Mouse (Mus musculus) liver, adult (tissue): Measurements from ENCODE around the gene Snapc3.

Source experiments
- GATA4 ChIP-seq: IDR thresholded peaks from 2 replicates; pipeline ENCODE4 v1.6.1; 2014; ENCODE audit warnings: mild to moderate bottlenecking, low read length; ENCODE audit not compliant: insufficient replicate concordance

Snapc3 gene

GRCm38 (mm10) chr4:83400691-83401595 lies 16.6 kb upstream of the Snapc3 start:
- TF ChIP-seq GATA4 = no peak

- no peak for TF ChIP-seq GATA4
Observed at GRCm38 (mm10) chr4:83401712-83402111, 15.8 kb upstream of the Snapc3 start.

DNA sequence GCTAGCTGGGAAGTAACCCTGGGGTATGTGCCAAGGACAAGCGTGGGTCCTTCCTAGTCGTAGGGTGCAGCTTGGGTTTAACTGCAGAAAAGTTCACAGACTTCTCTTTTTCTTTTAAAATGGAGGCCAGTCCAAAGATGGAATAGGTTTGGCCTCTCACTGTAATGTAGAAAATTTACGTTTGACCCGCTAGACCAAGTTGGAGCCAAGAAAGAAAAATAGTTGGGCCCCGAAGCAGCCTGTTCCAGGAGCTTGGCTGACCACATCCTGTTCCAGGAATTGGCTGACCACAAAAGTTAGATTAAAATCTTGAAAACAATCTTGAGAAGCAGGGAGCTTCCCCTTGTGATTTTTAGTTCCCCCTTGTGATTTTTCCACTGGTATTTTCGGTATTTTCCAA lies 9.8 kb upstream of the Snapc3 start:
- TF ChIP-seq GATA4 = no peak

DNA sequence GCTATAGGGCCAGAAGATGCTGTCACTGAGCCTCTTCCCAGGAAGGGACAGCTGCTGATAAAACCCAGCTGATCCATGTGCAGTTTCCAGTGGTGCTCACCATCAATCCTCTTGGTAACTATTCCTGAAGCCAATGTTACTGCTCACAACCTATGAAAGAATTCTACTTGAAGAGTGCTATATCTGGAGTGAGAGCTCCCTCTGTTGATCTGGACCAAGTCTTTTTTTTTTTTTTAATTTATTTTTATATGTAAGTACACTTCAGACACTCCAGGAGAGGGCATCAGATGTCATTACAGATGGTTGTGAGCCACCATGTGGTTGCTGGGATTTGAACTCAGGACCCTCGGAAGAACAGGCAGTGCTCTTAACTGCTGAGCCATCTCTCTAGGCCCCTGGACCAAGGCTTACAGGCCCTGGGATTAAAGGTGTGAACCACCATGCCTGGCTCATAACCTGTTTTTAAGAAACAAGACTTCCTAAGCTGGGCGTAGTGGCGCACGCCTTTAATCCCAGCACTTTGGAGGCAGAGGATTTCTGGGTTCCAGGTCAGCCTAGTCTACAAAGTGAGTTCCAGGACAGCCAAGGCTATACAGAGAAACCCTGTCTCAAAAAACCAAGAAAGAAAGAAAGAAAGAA lies 7.5 kb upstream of the Snapc3 start:
- no peak for TF ChIP-seq GATA4

DNA sequence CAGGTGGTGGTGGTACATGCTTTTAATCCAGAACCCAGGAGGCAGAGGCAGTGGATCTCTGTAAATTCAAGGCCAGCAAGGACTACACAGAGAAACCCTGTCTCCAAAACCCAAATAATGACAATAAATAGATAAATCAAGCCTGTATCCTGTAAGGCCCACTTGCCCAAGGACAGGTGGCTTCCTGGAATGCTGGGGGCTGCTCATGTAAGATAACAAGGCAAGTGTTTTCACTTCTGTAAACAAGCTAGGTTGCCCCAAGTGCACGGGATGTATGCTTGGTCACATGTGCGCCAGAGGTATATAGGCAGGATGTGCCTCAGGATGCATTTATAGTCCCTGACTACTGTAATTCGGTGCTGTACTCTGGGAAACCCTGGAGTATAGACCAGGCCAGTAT lies 5.5 kb upstream of the Snapc3 start:
- TF ChIP-seq GATA4 = no peak

DNA sequence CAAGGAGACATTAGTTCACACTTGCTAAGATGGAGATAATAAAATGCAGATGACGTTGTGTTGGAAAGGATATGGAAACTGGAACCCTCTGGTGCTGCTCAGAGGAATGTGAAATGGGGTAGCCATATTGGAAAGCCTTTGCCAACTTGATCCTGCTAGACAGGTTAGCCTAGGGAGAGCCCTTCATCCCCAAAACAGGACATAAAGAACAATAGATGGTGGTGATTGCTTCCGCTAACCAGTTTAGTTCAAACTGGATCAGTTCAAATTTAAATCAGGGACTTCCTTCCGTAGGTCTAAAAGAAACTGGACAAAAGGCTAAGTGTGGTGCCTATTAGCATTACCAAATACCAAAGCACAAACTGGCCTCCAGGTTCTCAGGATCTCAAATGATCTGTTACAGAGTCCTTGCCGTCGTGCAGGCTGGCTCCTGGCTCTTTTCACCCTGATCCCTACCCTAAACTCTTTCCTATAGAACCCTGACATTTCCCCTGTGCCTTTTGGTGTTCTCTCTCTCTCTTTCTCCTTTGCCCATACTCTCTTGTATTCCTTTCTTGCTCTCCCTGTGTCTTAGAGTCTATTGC lies 3.2 kb upstream of the Snapc3 start:
- TF ChIP-seq GATA4 = no peak

DNA sequence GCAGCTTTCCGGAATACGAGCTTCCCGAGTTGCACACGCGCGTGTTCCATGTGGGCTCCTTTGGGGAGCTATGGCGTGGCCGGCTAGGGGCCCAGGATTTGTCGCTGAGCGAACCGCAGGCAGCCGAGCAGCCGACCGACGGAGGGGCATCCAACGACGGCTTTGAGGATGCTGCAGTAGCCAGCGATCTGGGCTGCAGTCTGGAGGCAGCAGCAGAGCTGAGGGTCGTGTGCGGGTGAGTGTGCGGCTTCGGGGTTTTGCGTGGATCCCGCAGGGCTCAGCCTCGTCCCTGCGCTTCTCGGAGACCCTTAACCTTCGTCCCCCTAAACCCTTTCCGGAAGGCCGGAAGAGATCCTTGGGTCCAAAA lies 279 bp downstream of the Snapc3 start:
- TF ChIP-seq GATA4 = no peak; the same call in 1 of the 2 replicates

- no peak for TF ChIP-seq GATA4
Observed at GRCm38 (mm10) chr4:83418781-83419180, 1.3 kb downstream of the Snapc3 start.

DNA sequence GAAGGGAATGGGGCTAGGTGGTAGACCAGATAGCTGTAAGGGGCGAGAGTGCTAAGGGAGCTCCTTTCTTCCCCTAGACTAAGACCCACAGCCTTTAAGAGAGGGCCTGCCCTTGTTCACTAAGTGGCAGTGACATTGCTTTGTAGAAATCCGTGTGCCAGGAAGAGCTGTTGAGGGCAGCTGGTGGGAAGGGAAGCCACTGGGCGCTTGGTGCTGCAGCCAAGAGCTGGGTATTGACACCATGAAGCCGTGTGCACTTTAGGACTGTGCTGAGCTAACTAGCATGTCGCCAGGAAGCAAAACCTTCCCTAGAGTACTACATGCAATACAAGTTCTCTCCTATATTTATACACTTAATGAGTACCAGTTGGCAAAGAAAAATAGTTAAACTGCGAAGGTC lies 6.1 kb downstream of the Snapc3 start:
- no peak for TF ChIP-seq GATA4

GRCm38 (mm10) chr4:83425119-83425518 lies 7.6 kb downstream of the Snapc3 start:
- no peak for TF ChIP-seq GATA4

GRCm38 (mm10) chr4:83427141-83427540 lies 9.6 kb downstream of the Snapc3 start:
- TF ChIP-seq GATA4 = no peak

DNA sequence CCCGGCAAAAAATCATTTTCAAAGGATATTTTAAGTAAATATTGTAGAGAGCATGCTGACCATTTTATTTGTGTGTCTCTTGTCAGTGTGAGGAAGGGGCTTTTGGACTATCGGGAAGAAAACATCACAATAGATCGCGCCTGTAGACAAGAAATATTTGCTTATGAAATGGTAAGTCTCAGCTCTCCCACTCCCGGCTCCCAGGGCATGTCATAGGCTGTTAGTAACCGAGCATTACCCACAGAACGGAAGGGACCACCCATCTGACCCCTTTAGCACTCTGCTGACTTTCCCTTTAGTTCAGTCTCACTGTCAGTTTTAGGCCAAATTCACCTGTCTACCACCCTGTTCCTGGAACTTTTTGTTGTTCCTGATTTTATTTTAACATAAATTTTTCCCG lies 10.2 kb downstream of the Snapc3 start:
- no peak for TF ChIP-seq GATA4

GRCm38 (mm10) chr4:83428845-83429244 lies 11.3 kb downstream of the Snapc3 start:
- TF ChIP-seq GATA4 = no peak

- TF ChIP-seq GATA4 = no peak
Observed at GRCm38 (mm10) chr4:83431950-83432349, 14.4 kb downstream of the Snapc3 start.

DNA sequence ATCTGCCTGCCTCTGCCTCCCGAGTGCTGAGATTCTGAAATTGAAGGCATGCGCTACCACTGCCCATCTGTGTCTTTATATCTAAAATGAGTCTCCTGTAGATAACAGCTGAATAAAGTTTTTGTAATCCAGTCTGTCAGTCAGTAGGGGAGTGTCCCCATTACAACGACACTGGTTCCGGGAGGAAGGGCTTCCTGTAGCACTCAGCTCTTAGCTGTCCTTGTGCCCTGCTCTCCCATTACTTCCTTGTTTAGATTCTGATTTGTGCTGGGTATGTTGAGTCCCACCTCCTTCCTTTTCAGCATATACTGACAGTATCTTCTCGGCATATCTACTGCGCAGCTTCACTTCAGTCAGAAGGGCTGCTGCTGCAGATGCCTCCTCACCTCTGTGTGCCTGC lies 15.4 kb downstream of the Snapc3 start:
- no peak for TF ChIP-seq GATA4

DNA sequence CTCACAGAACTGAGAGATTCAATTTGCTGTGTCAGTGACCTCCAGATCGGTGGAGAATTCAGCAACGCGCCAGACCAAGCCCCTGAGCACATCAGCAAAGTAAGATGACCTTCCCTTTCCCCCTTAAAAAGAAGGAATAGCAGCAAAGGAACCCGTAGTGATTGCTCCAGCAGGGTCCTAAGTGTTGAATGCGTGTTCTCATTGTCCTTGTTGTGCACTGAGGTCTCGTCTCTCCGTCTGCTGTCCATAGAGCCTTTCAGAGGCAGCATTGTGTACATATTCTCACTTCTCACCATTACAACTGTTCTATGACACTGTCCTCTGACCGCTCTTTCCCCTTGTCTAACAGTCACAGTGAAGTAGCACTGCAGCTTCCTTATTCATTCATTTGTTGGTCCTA lies 18.9 kb downstream of the Snapc3 start:
- no peak for TF ChIP-seq GATA4
